Mouse (Mus musculus) testis, postnatal 14 days (tissue): Measurements from ENCODE around the gene Rgs9.
A peak's percentile ranks its signal among the peaks of the same experiment; 100 is the strongest.

Experiments
- DNase-seq: peaks from one replicate; pipeline ENCODE4 v3.0.0; 2021; ENCODE audit warnings: low spot score

The Rgs9 gene

DNA sequence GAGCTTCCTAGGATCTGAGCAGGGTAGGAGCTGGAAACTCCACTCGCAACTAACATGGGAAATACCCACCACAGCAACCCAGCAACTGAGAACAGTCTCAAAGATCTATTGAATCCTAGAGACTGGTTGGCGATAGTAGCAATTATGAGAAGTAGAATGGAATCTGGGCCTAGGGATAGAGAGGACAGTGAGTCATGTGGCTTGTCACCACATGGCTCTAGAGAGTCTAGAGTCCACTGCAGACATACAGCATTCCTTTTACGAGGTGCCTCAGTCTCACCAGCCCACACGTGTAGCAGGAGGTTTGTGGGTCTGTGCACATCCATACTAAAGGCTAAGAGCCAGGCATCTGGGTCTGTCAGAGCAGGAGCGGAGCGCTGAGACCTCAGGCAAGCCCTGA is 59.3 kb downstream of the Rgs9 start:
- DNase-seq: no peak

DNA sequence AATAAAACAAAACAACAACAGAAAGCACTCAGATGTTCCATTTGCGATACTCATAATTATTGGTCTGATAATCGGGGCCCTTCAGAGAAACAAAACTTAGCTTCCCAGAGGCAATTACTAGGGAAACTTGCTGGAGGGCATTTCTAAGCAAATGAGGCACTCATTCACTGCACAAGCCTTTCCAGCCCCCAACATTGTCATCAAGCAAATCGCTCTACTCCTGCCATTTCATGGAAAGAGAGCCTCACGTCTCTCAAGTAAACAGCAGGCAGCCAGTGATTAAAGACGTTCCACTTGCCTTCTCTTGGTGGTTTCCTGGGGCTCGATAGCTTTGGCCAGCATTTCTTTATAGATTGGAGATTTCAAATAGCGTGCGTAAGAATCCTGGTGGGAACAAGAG is 60.1 kb downstream of the Rgs9 start:
- no peak for DNase-seq

DNA sequence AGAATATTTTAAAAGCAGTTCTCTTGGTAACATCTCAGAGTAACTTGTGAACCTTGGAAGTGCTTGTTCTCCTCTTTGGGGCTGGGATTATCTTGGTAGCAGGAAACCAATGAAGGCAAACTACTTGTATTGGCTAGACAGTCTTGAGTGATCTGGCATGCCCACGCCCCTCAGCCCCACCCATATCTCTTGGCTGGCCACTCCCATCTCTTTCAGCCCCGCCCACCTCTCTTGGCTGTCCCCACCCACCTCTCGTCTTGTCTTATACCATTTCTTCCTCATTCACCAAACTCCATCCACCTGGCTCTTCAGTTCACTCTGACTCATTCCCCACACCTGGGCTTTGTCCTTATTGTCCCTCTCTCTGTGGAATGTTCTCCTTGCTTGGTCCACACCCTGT is 64.3 kb downstream of the Rgs9 start:
- no peak for DNase-seq

DNA sequence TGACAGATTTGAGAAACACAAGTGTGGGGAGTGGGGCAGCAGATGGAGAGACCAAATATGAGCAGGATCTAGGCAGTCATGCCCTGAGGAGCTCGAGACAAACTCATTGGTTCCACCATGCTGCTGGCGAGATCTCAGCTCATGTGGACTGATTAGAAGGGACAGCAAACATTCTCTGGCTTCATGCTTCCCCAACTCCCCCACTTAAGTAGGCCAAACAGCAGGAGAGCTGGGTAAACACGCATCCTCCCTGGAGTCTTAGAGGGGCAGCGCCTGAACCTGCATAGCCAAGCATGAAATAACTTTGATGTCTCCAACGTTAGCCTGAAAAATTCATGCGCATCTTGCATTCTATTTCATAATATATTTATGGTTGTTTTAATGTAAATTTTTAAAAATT is 65.1 kb downstream of the Rgs9 start:
- no peak for DNase-seq

DNA sequence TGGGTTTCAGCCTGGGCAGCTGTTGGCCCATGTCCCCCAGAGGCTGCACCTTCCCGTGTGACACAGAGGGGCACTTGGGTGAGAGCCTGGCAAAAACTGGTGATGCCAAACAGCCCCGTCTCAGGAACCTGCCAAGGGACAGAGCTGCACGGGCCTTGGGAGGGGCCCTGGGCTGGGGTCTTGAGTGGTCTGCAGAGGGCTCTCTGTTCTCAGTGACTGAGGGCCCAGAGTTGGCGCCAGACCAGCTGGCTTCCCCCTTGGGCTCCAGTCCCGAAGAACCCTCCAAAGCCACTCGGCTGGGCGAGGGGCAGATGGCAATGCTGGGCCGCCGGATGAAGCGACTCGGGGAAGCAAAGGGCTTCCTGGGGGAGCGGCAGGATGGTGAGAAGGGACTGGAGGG is 70.8 kb downstream of the Rgs9 start:
- no peak for DNase-seq

DNA sequence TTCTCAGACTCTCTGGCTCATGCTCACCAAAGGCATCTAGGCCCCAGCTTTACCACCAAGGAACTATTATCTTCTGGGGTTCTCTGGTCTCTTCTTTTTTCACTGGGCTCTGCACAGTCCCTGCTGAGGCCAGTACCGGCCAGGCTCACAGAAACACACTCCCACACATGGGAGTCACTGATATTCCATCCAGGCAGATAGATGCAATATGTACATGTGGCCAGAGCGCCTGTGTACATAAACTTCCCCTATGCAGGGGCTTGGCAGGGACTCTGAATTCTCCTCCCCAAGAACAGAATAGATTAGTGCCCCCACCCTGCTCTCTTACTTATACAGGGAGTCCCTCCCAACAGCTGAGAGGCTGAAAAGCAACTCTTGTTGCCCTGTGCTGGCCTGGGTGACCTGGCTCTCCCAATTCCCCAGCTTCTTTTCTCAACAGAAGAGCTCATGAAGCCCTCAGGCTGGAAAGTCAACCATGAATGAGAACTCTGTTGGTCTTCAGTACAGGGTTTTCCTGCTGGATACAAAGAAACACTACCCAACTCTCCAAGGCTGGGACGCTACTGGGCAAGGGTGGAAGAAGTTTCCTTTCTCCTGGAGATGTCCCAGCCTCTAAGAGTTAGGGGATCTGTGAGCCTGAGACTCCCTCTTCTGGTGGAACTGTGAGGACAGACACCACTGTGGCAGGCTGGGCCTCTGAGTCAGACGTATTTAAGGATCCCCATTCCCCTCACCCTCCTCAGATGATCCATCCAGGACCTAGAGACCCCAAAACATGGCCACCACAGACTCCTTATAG is 76.5 kb downstream of the Rgs9 start:
- DNase-seq: no peak

DNA sequence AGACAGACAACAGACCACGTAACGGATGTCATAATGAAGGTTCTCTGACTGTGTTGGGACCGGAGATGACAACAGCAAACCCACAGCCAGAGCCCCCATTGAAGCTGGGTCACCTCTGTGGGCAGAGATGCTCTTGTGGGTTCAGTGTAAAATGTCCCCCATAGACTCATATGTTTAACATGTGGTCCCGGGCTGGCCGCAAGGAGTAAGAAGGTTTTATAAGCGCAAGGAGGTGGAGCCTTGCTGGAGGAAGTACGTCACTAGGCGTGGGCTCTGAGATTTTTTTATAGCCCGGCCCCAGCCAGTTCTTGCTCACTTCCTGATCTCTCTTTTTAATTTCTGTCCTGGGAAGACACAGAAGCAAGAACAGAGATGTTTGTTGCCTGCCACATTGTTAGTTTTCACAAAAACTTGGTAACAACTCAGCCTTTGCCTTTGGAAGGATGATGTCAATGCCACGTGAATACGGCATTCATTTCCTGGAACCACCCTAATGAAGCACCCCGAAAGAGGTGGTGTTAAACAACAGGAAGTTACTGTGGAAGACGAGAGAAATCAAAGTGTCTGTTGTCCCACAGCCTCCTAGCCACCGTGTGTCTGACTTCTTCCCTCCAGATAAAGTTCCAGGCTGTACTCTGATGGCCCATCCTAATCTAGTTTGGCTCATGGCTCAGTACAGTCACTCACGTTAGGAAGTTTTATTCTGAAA is 79.1 kb downstream of the Rgs9 start:
- DNase-seq: no peak

DNA sequence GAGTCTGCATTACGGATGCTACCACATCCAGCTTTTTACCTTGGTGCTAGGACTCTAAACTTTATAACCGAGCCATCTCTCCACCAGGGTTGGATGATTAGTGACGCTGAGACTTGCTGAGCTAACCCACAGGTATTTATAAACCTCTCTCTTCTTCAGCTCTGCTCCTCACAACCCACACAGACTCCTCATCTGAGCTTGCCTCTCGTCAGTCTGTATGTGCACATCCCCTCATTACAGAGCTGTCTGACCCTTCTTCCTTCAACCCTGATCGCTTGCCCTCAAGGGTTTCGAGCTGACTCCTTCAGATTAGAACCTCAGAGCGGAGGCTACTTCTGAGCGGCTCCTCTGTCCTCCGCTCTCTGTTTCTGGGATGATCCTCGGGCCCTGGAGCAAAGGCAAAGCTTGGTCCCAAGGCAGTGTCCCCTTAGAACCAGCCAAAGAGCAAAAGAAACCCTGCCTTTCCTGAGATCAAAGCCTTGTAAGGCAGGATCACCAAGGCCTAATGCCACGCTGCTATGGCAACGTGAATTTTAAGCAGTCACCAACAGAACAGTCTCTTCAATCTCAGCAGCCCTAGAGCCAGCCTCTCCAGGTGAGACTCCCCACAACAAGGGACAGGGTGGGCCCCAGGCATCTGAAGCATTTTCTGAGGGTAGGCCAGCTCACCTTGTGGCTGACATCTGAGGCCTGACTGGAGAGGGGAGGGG is 79.9 kb downstream of the Rgs9 start:
- DNase-seq: no peak

DNA sequence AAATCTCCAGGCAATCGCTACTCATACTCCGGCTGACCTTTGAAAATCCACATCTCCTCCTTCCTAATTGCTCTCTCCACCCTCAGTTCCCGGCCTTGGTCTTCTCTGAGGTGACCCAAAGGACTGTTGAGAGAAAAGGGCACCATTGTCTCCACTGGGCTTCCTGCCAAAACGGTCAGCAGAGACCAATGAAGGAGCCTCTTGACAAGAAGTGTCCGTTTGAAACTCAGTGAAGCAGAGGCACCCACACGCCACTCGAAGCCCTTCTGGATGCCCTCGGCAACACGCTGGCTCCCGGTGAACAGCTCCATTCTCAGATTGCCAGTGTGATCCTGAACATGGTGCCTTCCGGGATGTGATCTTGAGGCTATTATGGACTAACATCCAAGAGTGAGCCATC is 87.2 kb downstream of the Rgs9 start:
- DNase-seq: no peak

DNA sequence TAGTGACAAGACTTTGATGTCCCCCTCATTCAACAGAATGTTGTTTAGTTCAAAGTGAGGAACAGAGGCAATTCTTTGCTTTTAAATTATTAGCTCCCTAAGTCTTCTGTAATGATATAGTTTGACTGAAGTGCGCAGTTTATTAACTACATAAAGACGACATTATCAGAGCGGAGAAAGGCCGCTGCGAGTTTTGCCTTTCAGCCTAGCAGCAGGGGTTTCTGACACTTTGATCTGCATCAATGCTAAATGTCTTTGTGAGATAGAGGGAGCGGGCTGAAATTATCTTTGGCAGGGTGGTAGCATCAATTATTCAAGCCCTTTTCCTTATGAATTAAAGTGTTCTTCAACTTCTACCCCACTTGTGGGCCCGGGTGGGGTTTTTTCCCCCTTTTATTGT is 87.6 kb downstream of the Rgs9 start:
- DNase-seq: no peak

DNA sequence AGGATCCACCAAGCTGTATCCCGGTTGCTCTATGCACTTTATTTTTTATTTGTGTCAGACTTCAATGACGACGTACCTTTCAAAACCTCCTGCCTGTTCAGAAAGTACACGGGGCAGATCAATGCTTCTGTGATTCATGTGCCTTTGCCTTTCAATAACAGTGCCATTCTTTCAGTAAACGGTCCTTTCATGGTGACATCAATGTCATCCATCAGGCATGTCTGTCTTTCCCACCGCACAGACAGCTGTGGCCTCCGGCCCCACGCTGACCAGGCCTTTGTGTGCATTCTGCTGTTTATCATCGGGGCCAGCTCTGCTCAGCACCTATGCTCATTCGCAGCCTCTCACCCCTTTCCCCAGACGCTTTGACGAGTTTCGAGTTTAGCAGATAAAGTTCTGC is 91.2 kb downstream of the Rgs9 start:
- no peak for DNase-seq

DNA sequence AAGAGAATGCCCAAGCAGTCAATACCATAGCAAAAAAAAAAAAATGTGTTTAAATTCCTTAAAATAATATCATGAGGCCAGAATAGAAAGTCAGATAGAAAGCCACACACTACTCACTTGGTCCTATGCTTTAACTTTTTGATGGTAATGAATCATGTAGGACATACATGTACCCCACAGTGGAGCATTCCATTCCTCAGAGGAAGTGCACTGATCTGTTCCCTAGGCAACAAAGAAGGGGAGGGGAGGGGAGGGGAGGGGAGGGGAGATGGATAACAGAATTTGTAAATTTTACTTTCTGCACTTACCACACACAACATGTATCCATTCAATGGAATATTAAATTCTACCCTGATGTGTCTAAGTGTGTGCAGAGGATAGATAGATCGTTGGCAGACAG is 91.9 kb downstream of the Rgs9 start:
- no peak for DNase-seq

DNA sequence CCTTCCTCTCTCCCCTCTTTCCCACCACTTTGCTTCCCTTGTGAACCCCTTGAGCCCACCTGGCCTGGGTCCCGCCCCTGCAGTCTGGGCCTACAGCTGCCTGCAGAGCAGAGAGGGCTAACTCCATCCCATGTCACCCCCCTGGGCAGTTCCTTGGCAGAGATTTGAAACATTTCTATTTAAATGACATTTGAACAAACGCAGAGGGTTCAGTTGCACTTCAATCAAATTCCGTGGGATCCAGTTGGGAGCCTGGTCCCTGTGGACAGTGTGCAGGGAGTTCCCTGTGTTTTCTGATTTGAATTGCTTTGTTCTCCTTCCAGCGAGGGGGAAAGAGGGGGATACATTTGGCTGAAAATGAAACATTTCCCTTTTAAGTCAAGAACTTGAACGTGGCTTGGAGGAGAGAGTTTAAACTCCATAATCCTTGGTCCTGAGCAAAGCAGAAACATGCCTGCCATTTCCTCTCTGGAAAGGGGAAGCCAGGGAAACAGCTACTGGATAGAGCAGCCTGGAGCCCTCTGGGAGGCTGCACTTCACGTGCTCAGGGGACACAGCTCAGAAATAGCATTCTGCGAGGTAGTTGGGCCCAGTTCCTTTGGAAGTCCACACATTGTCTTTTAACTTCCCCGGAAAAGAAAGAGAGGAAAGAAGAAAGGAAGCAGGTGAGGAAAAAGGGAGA is 98.2 kb downstream of the Rgs9 start:
- no peak for DNase-seq

DNA sequence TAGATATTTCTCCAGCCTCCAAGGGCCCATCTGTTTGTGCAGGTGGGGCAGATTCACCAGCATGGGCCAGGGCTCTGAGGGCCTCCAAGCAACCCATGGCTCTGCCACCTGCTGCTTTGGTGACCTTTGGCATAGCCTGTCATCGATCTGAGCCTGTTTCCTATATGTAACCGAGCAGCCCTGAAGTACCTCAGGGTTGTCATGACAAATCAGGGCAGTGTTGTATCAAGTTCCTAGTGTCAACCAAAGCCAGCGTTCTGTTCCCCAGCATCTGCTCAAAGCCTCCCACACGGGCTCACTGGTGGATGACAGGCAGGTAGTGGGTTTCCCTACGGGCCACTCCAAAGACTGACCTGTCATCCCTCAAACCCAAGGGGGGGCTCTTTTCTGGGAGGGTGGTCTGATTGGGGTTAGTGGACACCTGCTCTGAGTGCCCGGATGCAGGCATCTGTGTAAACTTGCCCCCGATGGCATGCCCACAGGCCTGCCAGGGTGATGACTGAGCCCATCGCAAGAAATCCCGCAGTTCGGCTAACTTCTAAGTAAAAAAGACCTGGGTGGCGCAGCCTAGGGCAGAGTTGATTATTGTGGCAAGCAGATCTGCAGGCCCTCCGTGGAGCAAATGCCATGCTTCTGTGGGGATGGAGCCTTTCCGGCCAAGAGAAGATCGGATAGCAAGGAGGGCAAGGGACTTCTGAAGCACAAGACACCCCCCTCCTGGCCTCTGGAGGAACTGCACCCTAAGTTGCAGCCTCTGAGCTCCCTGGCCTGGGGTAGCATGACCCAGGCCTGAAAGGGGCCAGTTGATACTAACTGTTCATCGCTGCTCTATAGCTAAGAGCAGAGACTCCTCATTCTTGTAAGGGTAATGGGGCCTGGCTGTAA is 105.0 kb downstream of the Rgs9 start:
- DNase-seq: peak; percentile 79

DNA sequence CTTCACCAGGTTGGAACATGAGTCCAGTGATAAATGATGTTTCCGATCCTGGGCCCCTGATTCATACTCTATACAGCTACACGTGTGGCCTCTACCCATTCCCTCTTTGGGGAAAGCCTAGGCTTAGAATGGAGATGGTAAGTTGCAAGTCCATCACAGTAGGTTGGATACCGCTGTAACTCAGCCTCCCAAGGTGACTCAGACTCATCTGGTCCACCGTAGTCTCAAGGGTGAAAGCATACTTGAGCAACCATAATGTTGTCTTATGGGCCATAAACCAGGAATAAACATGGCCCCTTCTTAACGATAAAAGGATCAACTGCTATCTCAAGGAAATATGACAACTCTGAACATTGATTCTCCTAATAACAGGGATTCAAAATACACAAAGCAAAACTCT is 109.7 kb downstream of the Rgs9 start:
- DNase-seq: no peak

DNA sequence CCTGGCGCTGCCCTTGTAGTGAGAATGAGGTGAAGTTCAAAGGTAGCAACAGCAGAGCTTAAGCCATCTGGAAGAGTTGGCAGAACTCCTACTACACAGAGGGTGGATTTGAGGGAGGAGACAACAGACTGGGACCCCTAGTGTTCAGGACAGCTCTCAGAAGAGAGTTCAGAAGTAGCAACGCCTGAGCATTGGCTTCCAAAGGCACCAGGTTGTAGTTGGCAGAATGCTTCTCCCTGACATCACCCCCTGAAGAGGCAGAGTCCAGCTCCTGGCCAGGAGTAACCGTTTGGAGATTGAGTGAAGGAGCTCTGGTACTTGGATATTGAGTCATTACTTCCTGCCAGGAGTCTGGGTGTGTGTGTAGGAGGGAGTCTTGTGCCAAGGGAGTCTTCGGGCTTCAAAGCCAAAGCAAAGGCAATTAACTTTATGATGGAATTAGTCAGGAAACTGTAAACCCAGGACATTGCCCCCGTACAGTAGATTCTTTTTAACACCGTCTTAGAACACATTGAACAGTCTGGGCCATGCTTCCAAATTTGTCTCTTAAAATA is 110.2 kb downstream of the Rgs9 start:
- no peak for DNase-seq

DNA sequence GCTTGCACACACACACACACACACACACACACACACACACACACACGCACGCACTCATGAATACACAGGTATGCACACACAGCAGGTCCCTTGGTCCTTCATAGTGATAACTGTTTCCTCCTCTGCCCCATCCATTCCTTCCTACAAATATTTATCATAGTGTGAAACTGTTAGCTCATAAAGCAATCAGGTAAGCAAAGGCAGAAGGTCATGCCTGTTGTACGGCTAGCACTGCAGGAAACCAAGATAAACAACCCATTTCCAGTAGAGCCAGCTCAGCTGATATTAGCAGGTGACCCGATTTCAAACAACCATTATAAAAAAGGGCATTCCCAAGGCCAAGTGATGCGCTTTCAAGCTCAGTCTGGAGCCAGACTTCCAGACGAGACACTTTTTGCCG is 116.8 kb downstream of the Rgs9 start:
- no peak for DNase-seq

DNA sequence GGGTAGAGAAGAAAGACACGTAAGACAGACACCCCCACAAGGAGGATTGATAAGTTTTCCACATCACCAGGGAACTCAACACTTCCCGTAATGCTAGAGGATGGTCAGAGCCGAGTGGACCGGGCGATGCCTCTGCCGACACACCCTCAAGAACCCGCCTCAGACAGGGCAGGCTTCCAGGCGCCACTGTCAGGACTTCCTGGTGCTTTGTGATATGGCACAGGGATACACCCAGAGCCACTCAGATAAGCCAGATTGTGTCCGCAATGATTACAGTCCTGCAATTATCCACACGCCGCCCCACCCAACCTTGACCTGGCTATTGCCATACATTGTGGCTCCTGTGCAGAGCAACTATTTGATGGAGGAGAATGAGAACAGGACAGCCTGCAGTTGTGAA is 117.6 kb downstream of the Rgs9 start:
- no peak for DNase-seq

DNA sequence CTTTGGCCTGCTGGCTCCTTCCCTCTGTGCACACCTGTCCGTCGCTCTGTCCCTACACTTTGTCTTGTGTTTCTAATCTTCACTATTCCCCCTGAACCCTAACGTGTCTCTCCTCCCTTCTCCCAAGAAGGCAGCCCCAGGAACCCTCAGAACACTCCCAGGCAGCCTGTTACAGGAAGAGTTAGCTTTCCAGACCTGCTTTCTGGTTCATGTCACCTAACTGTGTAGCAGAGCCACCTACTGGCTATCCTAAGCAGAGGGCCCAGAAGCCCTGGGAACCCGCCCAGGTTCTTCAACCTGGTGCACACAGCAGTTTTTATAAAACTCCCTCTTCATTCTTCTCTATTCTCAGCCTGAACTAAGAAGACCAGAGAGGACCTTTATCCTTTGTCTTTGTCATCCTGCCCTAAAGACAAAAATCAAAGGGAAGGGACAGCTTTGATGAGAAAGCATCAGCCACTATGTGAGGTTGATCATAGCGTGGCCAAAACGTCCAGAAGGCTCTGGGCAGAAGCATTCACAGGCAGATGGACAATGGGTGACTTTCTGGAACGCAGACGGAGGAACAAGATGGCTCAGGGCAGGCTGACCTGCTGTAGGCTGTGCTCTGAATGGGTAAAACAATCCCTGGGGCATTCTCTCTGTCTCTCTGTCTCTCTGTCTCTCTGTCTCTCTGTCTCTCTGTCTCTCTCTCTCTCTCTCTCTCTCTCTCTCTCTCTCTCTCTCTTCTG is 119.0 kb downstream of the Rgs9 start:
- DNase-seq: peak; percentile 34

DNA sequence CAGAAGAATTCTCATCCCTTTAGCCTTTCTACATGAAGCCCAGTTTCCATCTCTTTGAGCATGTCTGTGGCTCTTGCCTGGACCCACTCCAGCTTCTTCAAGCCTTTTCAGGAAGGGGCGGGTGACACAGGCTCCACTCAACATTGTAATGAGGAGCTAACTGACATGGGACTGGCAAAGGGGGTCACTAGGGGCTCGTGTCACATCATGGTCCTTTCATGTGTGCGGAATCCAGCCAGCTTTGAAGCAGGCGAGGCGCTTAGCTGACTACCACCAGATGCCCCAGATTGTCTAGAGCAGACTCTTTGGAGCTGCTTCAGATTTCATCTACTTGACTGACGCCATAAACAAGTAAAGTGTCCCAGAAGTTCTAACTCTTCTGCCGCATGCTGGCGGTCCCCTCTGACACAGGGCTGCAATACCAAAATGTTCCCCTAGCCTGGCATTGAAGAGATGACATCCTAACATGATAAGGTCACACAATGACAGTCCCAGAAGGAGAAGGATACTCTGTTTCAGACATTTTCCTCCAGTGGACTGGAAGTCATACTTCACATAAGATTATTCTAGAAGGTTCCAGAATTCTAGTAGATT is 122.5 kb downstream of the Rgs9 start:
- DNase-seq: no peak
